Mouse (Mus musculus): ENCODE data around the gene Trim28. TPM values are rescaled to one million over a fixed set of nuclear protein-coding genes. Genes with fewer than 3 reads are reported as not detected.

The Trim28 gene
- polyA plus RNA-seq, 1 experiment from 2014 or later, result 122 TPM

GRCm38 (mm10) chr7:12992222-12992621 lies 6.7 kb upstream of the Trim28 start:
- WGBS, result 7% methylated on average over 3 of the region's 3 CpGs
- Histone ChIP-seq H3K27ac (ENCODE audit: low read length) (no peak overlapping the region), H3K4me1 (ENCODE audit: control insufficient read depth, insufficient read depth, low read length) (no peaks in the 10 kb centered on the region), H3K9me3 (replicated peaks; ENCODE audit: control insufficient read depth, low read length) (no peaks in the 10 kb centered on the region), H3K27me3 (ENCODE audit: control insufficient read depth, insufficient read depth, low read length) (no peaks in the 10 kb centered on the region), H3K4me3 (replicated peaks; ENCODE audit: low read length) (no peak overlapping the region), H3K36me3 (ENCODE audit: control insufficient read depth, insufficient read depth, low read length) (no peaks in the 10 kb centered on the region), H3K9ac (ENCODE audit: low read length) (no peak overlapping the region), H3K4me2 (ENCODE audit: low read depth, low read length) (no peak overlapping the region)
- no peak for ATAC-seq (ENCODE audit: insufficient read depth, low FRiP score)

DNA sequence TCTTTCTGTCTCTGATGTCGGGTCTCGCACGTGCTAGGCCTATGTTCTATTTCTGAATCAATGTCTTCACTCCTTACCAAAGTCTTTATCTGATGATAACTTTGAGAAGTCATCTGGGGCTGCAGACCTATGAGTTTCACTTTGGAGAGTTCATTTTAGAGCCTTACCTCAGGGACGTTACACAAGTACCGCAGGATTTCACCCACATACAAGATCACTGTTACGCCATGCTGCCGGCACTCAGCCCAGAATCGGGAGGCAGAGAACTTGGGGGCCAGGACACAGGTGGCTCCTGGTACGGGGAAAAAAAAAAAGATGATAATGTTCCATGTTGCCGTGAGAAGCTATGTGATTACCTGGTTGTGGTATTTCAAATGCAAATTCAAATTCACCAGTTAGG lies 5.8 kb upstream of the Trim28 start:
- H3K4me2 ChIP-seq (ENCODE audit: low read depth, low read length), result no peak overlapping the region
- no peaks in the 10 kb centered on the region for H3K36me3 ChIP-seq (ENCODE audit: control insufficient read depth, insufficient read depth, low read length)
- H3K27ac ChIP-seq (ENCODE audit: low read length), result no peak overlapping the region
- no peak for ATAC-seq (ENCODE audit: insufficient read depth, low FRiP score)
- H3K4me3 ChIP-seq (replicated peaks; ENCODE audit: low read length), result no peak overlapping the region
- H3K9ac ChIP-seq (ENCODE audit: low read length), result no peak overlapping the region
- WGBS, result 86% methylated on average over 10 of the region's 10 CpGs
- no peaks in the 10 kb centered on the region for H3K9me3 ChIP-seq (replicated peaks; ENCODE audit: control insufficient read depth, low read length)
- no peaks in the 10 kb centered on the region for H3K27me3 ChIP-seq (ENCODE audit: control insufficient read depth, insufficient read depth, low read length)
- H3K4me1 ChIP-seq (ENCODE audit: control insufficient read depth, insufficient read depth, low read length), result no peaks in the 10 kb centered on the region

DNA sequence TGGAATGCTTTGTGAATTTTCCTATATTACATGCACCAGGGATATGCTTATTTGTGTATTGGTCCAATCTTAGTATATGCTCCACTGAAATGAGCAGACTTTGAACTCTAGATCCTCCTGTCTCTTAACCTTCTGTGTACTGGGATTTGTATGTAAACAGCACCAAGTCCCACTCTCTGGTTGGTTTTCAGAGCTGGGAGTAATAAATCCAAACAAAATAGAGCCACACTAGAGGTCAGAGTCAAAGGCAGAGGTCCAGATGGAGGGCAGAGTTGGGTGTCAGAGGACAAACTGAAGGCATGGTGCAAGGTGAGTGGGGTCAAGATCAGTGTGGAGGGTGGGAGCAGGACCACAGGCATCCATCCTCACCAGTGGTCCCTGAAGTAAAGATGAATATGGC lies 3.1 kb upstream of the Trim28 start:
- no peak for ATAC-seq (ENCODE audit: insufficient read depth, low FRiP score)

DNA sequence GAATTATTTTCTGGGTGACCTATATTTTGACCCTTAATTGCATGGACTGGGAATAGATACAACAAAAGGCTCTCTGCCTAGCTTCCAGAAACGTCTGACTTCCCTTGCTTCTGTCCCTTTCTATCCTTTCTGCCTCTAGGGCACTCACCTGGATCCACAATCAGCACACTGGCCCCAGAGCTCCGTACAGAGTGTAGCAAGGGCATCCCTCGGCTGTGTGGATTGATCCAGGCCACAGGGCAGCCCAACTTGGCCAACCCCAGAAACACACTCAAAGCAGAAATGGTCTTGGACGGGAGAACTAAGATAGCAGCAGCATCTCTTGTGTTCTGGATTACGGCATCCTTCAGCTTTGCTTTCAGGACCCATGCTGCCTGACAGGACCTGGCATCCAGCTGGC lies 1.7 kb upstream of the Trim28 start:
- H3K27ac ChIP-seq (ENCODE audit: low read length), result no peak overlapping the region
- no peak overlapping the region for H3K4me3 ChIP-seq (replicated peaks; ENCODE audit: low read length)
- ATAC-seq (ENCODE audit: insufficient read depth, low FRiP score), result no peak
- no peak overlapping the region for H3K4me2 ChIP-seq (ENCODE audit: low read depth, low read length)
- no peaks in the 10 kb centered on the region for H3K4me1 ChIP-seq (ENCODE audit: control insufficient read depth, insufficient read depth, low read length)
- no peaks in the 10 kb centered on the region for H3K36me3 ChIP-seq (ENCODE audit: control insufficient read depth, insufficient read depth, low read length)
- 71% methylated on average over 5 of the region's 5 CpGs for WGBS
- no peak overlapping the region for H3K9ac ChIP-seq (ENCODE audit: low read length)
- no peaks in the 10 kb centered on the region for H3K9me3 ChIP-seq (replicated peaks; ENCODE audit: control insufficient read depth, low read length)
- H3K27me3 ChIP-seq (ENCODE audit: control insufficient read depth, insufficient read depth, low read length), result no peaks in the 10 kb centered on the region

More for the DNA sequence above, 3.1 kb upstream of the Trim28 start:
- Histone ChIP-seq H3K4me3 (replicated peaks; ENCODE audit: low read length) (no peak overlapping the region), H3K9ac (ENCODE audit: low read length) (no peak overlapping the region), H3K4me1 (ENCODE audit: control insufficient read depth, insufficient read depth, low read length) (no peaks in the 10 kb centered on the region), H3K27me3 (ENCODE audit: control insufficient read depth, insufficient read depth, low read length) (no peaks in the 10 kb centered on the region), H3K4me2 (ENCODE audit: low read depth, low read length) (no peak overlapping the region), H3K36me3 (ENCODE audit: control insufficient read depth, insufficient read depth, low read length) (no peaks in the 10 kb centered on the region), H3K27ac (ENCODE audit: low read length) (no peak overlapping the region), H3K9me3 (replicated peaks; ENCODE audit: control insufficient read depth, low read length) (no peaks in the 10 kb centered on the region)

DNA sequence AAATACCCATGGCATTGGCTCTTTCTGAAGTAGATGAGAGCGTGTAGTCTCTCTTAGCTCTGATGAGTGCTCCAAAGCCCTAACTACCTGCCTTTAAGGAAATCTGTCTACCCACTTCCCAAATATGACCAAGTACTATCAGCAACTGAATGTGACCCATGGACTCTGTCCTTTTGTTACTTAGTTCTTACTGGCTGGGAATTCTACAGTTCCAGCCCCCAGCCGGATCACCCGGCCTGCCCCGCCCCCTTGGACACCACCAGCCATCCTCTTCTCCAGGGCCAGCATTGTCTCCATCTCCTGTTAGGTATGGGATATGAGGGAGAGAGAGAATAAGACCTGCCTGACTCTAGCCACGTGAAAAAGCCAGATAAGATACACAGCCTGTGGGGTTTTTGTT lies 861 bp upstream of the Trim28 start, which contains the start of gene Slc27a5:
Gene Slc27a5 (minus strand): TSS at position 140 of the 400 bp plus-strand sequence.
- Histone ChIP-seq H3K4me1 (ENCODE audit: control insufficient read depth, insufficient read depth, low read length) (no peaks in the 10 kb centered on the region), H3K4me2 (ENCODE audit: low read depth, low read length) (no peak within 1 kb of the TSS), H3K4me3 (replicated peaks; ENCODE audit: low read length) (no peak within 1 kb of the TSS), H3K27ac (ENCODE audit: low read length) (no peak within 1 kb of the TSS), H3K36me3 (ENCODE audit: control insufficient read depth, insufficient read depth, low read length) (no peaks in the 10 kb centered on the region), H3K9ac (ENCODE audit: low read length) (no peak within 1 kb of the TSS), H3K9me3 (replicated peaks; ENCODE audit: control insufficient read depth, low read length) (no peaks in the 10 kb centered on the region), H3K27me3 (ENCODE audit: control insufficient read depth, insufficient read depth, low read length) (no peaks in the 10 kb centered on the region)
- 77% methylated on average over 5 of the region's 5 CpGs for WGBS
- no peak for ATAC-seq (ENCODE audit: insufficient read depth, low FRiP score)

- WGBS, result 53% methylated on average over 1 of the region's 1 CpGs
- Histone ChIP-seq H3K9me3 (replicated peaks; ENCODE audit: control insufficient read depth, low read length) (no peaks in the 10 kb centered on the region), H3K36me3 (ENCODE audit: control insufficient read depth, insufficient read depth, low read length) (0 out of 2 replicates have a peak, but pooled peaks cover under 1% of the 10 kb centered on the region), H3K4me2 (ENCODE audit: low read depth, low read length) (no peak overlapping the region), H3K9ac (ENCODE audit: low read length) (no peak overlapping the region), H3K4me3 (replicated peaks; ENCODE audit: low read length) (no peak overlapping the region), H3K4me1 (ENCODE audit: control insufficient read depth, insufficient read depth, low read length) (no peaks in the 10 kb centered on the region), H3K27ac (ENCODE audit: low read length) (no peak overlapping the region), H3K27me3 (ENCODE audit: control insufficient read depth, insufficient read depth, low read length) (no peaks in the 10 kb centered on the region)
- ATAC-seq (ENCODE audit: insufficient read depth, low FRiP score), result no peak
These were observed 2.7 kb downstream of the Trim28 start for GRCm38 (mm10) chr7:13001584-13001983.

DNA sequence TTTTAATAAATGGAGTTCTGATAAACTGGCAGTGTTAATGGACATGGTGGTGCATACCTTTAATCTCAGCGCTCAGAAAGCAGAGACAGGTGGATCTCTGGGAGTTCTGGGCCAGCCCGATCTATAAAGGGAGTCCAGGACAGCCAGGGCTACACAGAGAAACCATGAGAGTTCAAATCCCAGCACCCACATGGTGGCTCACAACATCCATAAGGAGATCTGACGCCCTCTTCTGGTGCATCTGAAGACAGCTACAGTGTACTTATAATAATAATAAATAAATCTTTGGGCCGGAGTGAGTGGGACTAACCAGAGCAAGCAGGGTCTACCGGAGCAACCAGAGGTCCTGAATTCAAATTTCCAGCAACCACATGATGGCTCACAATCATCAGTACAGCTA lies 4.5 kb downstream of the Trim28 start:
- H3K9ac ChIP-seq (ENCODE audit: low read length), result no peak overlapping the region

DNA sequence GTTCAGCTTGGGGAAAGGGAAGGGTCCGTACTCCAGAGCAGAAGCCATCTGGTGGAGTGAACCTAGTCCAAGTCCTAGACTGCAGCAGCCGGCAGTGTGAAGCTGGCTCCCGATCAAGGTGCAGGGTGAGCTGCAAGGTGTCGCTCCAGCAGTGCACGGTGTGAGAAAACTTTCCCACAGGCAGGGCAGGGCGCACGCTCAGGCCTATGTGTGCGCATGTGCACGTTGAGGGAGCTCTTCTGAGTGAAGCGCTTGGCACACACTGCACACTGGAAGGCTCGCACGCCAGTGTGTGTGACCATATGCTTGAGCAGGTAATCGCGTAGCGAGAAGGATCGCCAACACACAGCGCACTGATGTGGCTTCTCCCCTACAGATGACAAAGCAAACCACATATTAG lies 7.1 kb downstream of the Trim28 start:
- Histone ChIP-seq H3K9ac (ENCODE audit: low read length) (no peak overlapping the region), H3K4me1 (ENCODE audit: control insufficient read depth, insufficient read depth, low read length) (peaks cover 11% of the 10 kb centered on the region), H3K27ac (ENCODE audit: low read length) (no peak overlapping the region), H3K9me3 (replicated peaks; ENCODE audit: control insufficient read depth, low read length) (no peaks in the 10 kb centered on the region), H3K36me3 (ENCODE audit: control insufficient read depth, insufficient read depth, low read length) (0 out of 2 replicates have a peak, but pooled peaks cover 12% of the 10 kb centered on the region), H3K27me3 (ENCODE audit: control insufficient read depth, insufficient read depth, low read length) (no peaks in the 10 kb centered on the region), H3K4me3 (replicated peaks; ENCODE audit: low read length) (no peak overlapping the region), H3K4me2 (ENCODE audit: low read depth, low read length) (no peak overlapping the region)
- ATAC-seq (ENCODE audit: insufficient read depth, low FRiP score), result no peak
- WGBS, result 86% methylated on average over 17 of the region's 17 CpGs

More for the DNA sequence above, 4.5 kb downstream of the Trim28 start:
- Histone ChIP-seq H3K4me1 (ENCODE audit: control insufficient read depth, insufficient read depth, low read length) (no peaks in the 10 kb centered on the region), H3K4me3 (replicated peaks; ENCODE audit: low read length) (no peak overlapping the region), H3K36me3 (ENCODE audit: control insufficient read depth, insufficient read depth, low read length) (0 out of 2 replicates have a peak, but pooled peaks cover 12% of the 10 kb centered on the region), H3K9me3 (replicated peaks; ENCODE audit: control insufficient read depth, low read length) (no peaks in the 10 kb centered on the region), H3K27ac (ENCODE audit: low read length) (no peak overlapping the region), H3K27me3 (ENCODE audit: control insufficient read depth, insufficient read depth, low read length) (no peaks in the 10 kb centered on the region), H3K4me2 (ENCODE audit: low read depth, low read length) (no peak overlapping the region)
- WGBS, result 75% methylated on average over 5 of the region's 5 CpGs
- no peak for ATAC-seq (ENCODE audit: insufficient read depth, low FRiP score)

DNA sequence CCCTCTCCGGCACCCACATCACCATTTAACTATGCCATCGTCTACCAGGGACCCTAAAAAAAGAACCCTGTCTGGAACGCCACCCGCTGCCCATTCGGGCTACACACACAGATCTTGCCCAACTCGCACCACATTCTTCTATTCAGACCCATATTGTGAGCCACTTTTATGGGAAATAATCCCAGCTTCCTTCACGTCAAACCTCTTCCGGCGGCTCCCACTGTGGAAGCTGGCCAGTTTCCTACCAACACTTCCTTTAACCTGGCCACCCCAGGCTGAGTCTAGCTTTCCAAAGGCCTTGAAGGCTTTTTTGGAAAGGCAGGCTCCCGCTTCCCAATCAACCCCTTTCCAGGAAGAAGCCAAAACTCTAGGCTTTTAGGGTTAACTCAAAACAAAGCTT lies 7.6 kb downstream of the Trim28 start:
- Histone ChIP-seq H3K9ac (ENCODE audit: low read length) (no peak overlapping the region), H3K27ac (ENCODE audit: low read length) (no peak overlapping the region), H3K27me3 (ENCODE audit: control insufficient read depth, insufficient read depth, low read length) (no peaks in the 10 kb centered on the region), H3K9me3 (replicated peaks; ENCODE audit: control insufficient read depth, low read length) (no peaks in the 10 kb centered on the region), H3K36me3 (ENCODE audit: control insufficient read depth, insufficient read depth, low read length) (0 out of 2 replicates have a peak, but pooled peaks cover 12% of the 10 kb centered on the region), H3K4me2 (ENCODE audit: low read depth, low read length) (no peak overlapping the region), H3K4me3 (replicated peaks; ENCODE audit: low read length) (no peak overlapping the region), H3K4me1 (ENCODE audit: control insufficient read depth, insufficient read depth, low read length) (peaks cover 11% of the 10 kb centered on the region)
- no peak for ATAC-seq (ENCODE audit: insufficient read depth, low FRiP score)
- WGBS, result 90% methylated on average over 10 of the region's 10 CpGs

All from stomach, embryonic 16.5 days (tissue).